Mouse (Mus musculus): Measurements from ENCODE around the gene Zfp688.
A peak's percentile ranks its signal among the peaks of the same experiment; 100 is the strongest.
"Not testable (repeated sequence)": the region's sequence is repeated elsewhere in the genome, so short reads cannot be mapped to it uniquely, and the experiment has no call there.

Gene Zfp688

DNA sequence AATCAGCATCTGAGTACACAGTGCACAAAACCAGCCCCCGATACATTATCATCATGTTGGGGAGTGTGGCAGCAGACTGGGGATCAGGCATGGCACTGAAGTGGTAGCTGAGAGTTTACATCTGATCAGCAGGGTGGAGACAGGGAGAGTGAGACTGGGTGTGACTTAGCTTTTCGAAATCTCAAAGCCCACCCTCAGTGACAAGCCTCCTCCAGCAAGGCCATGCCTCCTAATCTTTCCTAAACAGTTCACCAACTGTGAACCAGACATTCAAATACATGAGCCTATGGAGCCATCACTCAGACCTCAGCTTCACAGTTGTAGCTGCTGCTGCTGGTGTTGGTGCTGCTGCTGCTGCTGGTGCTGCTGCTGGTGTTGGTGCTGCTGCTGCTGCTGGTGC, 10.4 kb downstream of the Zfp688 start:
- no peak for DNase-seq (ENCODE audit: low spot score in 2 of 2)

GRCm38 (mm10) chr7:127406002-127406987, 15.6 kb downstream of the Zfp688 start, which contains the start of gene Zfp764:
TSS of gene Zfp764 (minus strand) at chr7:127406822.
- peak; percentile 69 to 86 for DNase-seq (ENCODE audit: low spot score in 2 of 2)

DNA sequence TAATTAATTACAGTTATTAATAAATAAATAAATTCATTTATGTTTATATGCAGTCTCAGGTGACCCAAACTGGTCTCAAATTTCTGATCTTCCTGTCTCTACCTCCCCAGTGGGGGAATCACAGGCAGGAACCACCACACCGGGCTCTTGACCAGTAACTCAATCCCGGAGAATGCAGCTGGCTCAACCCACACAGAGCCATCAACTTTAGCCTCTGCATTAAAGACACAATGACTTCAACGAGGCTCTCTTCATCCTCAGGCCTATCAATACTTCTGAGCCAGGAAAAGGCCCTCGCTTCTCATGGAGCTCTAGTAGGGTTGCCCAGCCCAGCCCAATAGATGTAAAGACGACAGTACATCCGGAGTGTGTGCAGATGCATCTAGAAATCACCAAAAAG, 17.8 kb downstream of the Zfp688 start:
- DNase-seq (ENCODE audit: low spot score in 2 of 2), result not testable (repeated sequence)

DNA sequence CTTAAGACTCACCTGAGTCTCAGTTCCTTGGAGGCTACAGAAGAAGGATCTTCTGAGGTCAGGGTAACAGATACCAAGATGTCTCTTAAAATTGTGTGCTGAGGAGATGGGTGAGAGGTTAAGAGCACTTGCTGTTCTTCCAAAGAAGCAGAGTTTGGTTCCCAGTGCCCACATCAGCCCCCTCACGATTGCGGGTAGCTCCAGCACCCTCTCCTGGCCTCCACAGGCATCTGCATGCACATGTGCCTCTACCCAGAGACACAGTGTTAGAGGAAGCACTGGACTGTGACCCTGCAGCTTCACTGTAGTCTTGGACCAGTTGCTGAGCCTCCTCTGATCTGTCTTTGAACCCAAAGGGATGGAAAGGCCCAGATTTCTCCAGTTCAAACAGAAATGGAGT, 18.9 kb downstream of the Zfp688 start:
- DNase-seq (ENCODE audit: low spot score in 2 of 2), result no peak

- DNase-seq (ENCODE audit: low spot score in 2 of 2), result no peak
Measured at GRCm38 (mm10) chr7:127400355-127400754, 21.5 kb downstream of the Zfp688 start.

DNA sequence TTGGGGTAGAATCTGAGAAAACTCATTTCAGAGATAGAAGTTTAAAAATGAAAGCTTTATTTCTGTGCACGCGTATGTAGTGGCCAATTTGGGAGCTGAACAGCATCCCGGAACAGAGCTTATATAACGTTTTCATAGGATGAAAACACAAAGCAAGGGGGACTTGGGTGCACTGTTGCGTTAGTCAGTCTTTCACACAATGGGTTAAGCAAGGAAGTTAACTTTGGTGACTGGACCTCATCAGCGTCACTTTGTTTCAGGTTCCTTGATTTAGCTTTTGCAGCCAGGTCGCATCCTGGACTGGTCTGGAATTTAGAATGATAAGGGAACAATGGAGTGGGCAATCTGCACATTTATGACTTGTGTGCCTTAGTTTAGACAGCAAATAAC, 27.9 kb downstream of the Zfp688 start:
- DNase-seq (ENCODE audit: low spot score in 2 of 2), result no peak

DNA sequence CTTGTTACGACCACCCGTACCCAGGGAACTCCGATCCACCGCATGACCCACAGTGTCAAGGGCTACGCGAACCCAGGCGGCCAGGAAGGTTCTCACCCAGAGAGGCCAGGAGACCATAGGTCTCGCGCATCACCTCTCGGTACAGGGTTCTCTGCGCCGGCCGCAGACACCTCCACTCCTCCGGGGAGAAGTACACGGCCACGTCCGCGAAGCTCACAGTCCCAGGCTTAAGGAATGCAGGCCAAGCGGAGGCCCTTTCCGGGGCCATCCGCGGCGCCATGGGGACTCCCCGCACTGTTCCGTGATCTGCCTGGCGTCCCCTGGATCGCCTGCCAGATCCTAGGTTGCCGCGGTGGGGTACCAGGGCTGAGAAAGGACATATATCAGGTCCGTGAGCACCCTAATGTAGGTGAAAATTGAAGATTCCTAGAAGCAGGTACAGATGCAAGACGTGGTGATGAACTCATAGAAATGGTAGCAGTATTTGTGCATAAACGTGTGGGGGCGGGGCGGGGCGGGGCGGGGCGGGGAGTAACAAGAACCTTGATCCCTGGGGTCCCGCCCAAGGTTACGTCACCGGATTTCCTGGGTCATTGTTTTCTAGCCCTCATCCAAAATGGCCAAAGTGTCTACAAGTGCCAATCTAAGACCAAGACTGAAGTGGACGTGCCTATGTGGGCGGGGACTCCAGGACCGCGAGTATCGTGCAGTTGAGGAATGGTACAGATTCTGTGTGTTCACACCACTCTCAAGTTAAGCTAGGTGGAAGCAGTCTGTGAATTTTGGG, 28.5 kb downstream of the Zfp688 start, which contains the start of gene E430018J23Rik:
Gene E430018J23Rik (minus strand): TSS at position 473 of the 787 bp plus-strand sequence.
- DNase-seq (ENCODE audit: low spot score in 2 of 2), result peak; percentile 89 to 95

GRCm38 (mm10) chr7:127392251-127392824, 29.5 kb downstream of the Zfp688 start:
- no peak for DNase-seq (ENCODE audit: low spot score in 2 of 2)

DNA sequence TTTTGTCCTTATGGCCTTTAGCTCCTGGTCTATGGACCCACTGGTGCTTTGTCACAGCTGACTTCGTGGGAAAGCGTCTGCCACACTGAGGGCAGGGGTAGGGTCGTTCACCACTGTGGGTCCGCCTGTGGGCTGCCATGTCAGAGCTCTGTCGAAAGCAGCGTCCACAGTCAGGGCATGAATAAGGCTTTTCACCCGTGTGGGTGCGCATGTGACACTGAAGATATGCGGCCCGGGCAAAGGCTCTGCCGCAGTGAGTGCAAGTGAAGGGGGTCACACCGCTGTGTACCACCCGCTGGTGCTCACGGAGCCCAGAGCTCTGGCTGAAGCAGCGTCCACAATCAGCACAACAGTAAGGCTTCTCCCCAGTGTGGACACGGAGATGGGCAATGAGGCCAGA, 30.3 kb downstream of the Zfp688 start:
- DNase-seq (ENCODE audit: low spot score in 2 of 2), result no peak

GRCm38 (mm10) chr7:127390306-127390705, 31.6 kb downstream of the Zfp688 start:
- DNase-seq (ENCODE audit: low spot score in 2 of 2), result no peak

DNA sequence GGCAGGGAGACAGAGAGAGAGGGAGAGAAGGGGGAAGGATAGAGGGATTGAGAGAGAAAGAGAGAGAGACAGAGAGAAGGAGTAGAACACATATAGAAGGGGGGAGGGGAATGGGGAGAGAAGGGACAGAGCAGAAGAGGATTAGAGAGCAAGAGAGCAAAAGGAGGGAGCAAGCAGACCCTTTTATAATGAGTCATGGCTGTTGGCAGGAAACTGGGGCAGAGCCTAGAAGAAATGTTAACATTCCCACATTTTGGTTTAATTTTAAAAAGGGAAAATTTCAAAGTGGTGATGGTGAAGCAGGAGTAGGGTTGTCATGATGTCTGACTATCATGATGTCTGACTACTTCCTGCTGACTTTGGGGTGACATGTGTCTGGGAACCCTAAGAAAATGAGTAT, 33.7 kb downstream of the Zfp688 start:
- not testable (repeated sequence) for DNase-seq (ENCODE audit: low spot score in 2 of 2)

DNA sequence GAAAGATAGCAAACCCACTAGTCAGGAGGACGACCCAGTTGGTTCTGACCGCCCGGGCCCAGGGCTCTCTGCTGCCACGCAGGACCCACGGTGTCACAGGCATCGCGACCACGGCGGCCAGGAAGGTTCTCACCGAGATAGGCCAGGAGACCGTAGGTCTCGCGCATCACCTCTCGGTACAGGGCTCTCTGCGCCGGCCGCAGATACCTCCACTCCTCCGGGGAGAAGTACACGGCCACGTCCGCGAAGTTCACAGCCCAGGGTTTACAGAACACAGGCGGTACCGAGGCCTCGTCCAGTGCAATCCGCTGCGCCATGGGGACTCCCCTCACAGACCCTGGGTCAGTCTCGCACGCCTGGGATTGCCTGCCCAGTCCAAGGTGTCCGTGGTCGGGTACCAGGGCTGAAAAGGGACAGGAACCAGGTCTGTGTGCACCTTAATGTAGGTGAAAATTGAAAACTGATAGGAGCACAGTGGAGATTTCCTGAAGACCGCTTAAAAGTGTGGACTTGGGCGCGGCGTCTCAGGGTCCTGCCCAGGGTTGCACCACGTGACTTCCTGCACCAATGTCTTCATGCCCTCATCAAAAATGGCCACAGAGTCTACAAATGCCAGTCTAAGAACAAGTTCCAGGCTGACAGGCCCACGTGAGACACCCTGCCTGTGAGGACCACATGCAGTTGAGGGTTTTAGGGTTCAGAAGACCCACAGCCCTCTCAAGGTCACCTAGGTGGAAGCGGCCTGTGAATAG, 35.1 kb downstream of the Zfp688 start, which contains the start of gene 9130019O22Rik:
Gene 9130019O22Rik (minus strand): TSS at position 526 of the 752 bp plus-strand sequence.
- peak; percentile 73 to 89 for DNase-seq (ENCODE audit: low spot score in 2 of 2)

DNA sequence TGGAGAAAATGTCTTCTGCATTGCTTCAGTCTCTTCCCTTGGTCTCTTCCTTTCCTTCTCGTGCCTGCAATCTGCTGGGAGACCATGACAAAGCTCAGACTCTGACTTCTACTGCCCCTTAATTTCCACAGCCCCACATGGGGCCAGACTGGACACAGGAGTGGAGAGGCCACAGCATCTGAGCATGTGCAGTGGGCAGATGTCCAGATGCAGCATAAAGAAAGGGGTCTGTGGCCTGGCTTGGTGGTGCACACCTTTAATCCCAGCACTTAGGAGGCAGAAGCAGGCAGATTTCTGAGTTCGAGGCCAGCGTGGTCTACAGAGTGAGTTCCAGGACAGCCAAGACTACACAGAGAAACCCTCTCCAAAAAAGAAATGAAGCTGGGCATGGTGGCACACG, 36.3 kb downstream of the Zfp688 start:
- not testable (repeated sequence) for DNase-seq (ENCODE audit: low spot score in 2 of 2)

GRCm38 (mm10) chr7:127378310-127378921, 43.5 kb downstream of the Zfp688 start:
- no peak for DNase-seq (ENCODE audit: low spot score in 2 of 2)

GRCm38 (mm10) chr7:127375271-127376245, 46.3 kb downstream of the Zfp688 start, which contains the start of gene Zfp747:
TSS of gene Zfp747 (minus strand) at chr7:127376050.
- peak; percentile 70 to 86 for DNase-seq (ENCODE audit: low spot score in 2 of 2)

GRCm38 (mm10) chr7:127371870-127372269, 50.0 kb downstream of the Zfp688 start:
- DNase-seq (ENCODE audit: low spot score in 2 of 2), result not testable (repeated sequence)

DNA sequence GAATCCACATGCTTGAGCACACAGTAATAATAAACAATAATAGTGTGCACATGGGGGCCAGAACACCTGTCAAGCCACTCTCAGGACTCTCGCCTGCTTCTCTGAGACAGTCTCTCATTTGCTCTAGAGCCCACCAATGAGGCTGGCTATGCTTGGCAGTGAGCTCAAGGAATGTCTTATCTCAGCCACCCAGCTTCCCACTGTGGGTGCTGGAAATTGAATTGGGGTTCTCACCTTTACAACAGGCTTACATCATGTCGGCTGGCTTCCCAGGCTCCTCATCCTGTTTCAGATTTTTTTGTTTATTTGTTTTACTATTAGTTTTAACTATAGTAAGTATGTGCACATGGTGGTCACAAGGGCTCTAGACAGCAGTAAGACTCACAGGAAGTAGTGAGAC, 50.7 kb downstream of the Zfp688 start:
- no peak for DNase-seq (ENCODE audit: low spot score in 2 of 2)
